Mouse (Mus musculus) limb, embryonic 11.5 days (tissue): ENCODE measurements around the gene Slc11a2. TPM values are rescaled to one million over a fixed set of nuclear protein-coding genes. Genes with fewer than 3 reads are reported as not detected.
"Not testable (repeated sequence)": the region's sequence is repeated elsewhere in the genome, so short reads cannot be mapped to it uniquely, and the experiment has no call there.

Experiments
- ATAC-seq: fragments of 200-750 bp; cut with Nextera tagmentation; 2 replicates; pipeline ENCODE4 v1.8.0; 2017; ENCODE audit warnings: low read depth; ENCODE audit not compliant: insufficient number of reproducible peaks, low FRiP score, low TSS enrichment
- DNase-seq: peaks from one replicate; pipeline ENCODE4 v3.0.0-alpha.2; 2015; ENCODE audit warnings: low spot score
- H3K27ac ChIP-seq: fragments of 300-500 bp; sonication (generic); replicated peaks from 2 replicates; pipeline ENCODE4 v1.5.1; 2014; ENCODE audit warnings: low read depth, mild to moderate bottlenecking, low read length
- H3K27me3 ChIP-seq: fragments of 300-500 bp; sonication (generic); 2 replicates; pipeline ENCODE4 v1.6.1; 2014; ENCODE audit warnings: mild to moderate bottlenecking, low read length, mixed read lengths; ENCODE audit not compliant: control insufficient read depth, insufficient read depth
- H3K36me3 ChIP-seq: fragments of 300-500 bp; sonication (generic); 2 replicates; pipeline ENCODE4 v1.6.1; 2014; ENCODE audit warnings: mild to moderate bottlenecking, low read length, moderate library complexity, mixed read lengths; ENCODE audit not compliant: control insufficient read depth, insufficient read depth
- H3K4me1 ChIP-seq: fragments of 300-500 bp; sonication (generic); 2 replicates; pipeline ENCODE4 v1.6.1; 2014; ENCODE audit warnings: low read length, mixed read lengths; ENCODE audit not compliant: control insufficient read depth, insufficient read depth
- H3K4me2 ChIP-seq: fragments of 300-500 bp; sonication (generic); 2 replicates; pipeline ENCODE4 v1.6.1; 2014; ENCODE audit warnings: low read depth, mild to moderate bottlenecking, moderate library complexity; ENCODE audit not compliant: severe bottlenecking
- H3K4me3 ChIP-seq: fragments of 300-500 bp; sonication (generic); 2 replicates; pipeline ENCODE4 v1.5.1; 2014; ENCODE audit warnings: low read depth, low read length
- H3K9ac ChIP-seq: fragments of 300-500 bp; sonication (generic); 2 replicates; pipeline ENCODE4 v1.6.1; 2014; ENCODE audit warnings: mild to moderate bottlenecking, low read length
- H3K9me3 ChIP-seq: fragments of 300-500 bp; sonication (generic); 2 replicates; pipeline ENCODE4 v1.6.1; 2016; ENCODE audit warnings: low read length; ENCODE audit not compliant: control insufficient read depth
- WGBS: fragments of 180-500 bp; shearing (Covaris S2); extraction: QIAGEN DNeasy Blood & Tissue Kit; methylation state at CpG from one replicate; pipeline ENCODE4 v1.1.7; 2014; 5-methylcytosine and 5-hydroxymethylcytosine counted together
- polyA plus RNA-seq: library from polyadenylated mRNA; unstranded; fragments of >200 nt; fragmentation: Nextera tagmentation; extraction: Ambion mirVana; gene quantifications from 2 replicates; pipeline ENCODE4 v1.2.1, GENCODE M21; 2014

Slc11a2 gene
- polyA plus RNA-seq, 1 experiment from 2014 or later, result 19.5 TPM

DNA sequence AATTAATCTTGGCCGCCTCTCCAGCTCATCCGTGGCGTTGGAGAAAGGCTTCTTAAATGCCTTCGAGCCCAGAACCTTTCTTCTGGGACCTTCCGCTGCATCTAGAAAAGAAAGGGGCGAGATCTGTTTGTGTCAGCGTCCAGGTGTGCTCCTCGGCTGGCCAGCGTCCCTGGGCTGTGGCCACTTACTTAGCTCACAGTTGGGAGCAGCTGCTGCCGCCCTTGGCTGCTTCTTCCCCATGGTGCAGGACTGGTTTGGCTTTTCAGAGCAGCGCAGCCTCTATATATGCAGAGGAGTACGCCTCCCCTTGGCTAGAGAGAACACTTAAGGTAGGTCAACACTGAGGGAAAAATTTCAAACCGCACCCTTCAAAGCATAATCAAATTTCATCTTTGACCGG lies 956 bp downstream of the Slc11a2 start:
- Histone ChIP-seq H3K4me3 (peak overlapping the region; percentile 99), H3K36me3 (no peaks in the 10 kb centered on the region), H3K4me2 (peak overlapping the region; percentile 91), H3K9ac (0 out of 2 replicates have a peak overlapping the region, but pooled peaks have one; percentile 3), H3K27me3 (no peaks in the 10 kb centered on the region), H3K4me1 (peaks cover 22% of the 10 kb centered on the region), H3K27ac (no peak overlapping the region), H3K9me3 (no peaks in the 10 kb centered on the region)
- DNase-seq (peak; percentile 62), ATAC-seq (no peak)
- whole genome bisulfite sequencing, result 3% methylated on average over 14 of the region's 14 CpGs

DNA sequence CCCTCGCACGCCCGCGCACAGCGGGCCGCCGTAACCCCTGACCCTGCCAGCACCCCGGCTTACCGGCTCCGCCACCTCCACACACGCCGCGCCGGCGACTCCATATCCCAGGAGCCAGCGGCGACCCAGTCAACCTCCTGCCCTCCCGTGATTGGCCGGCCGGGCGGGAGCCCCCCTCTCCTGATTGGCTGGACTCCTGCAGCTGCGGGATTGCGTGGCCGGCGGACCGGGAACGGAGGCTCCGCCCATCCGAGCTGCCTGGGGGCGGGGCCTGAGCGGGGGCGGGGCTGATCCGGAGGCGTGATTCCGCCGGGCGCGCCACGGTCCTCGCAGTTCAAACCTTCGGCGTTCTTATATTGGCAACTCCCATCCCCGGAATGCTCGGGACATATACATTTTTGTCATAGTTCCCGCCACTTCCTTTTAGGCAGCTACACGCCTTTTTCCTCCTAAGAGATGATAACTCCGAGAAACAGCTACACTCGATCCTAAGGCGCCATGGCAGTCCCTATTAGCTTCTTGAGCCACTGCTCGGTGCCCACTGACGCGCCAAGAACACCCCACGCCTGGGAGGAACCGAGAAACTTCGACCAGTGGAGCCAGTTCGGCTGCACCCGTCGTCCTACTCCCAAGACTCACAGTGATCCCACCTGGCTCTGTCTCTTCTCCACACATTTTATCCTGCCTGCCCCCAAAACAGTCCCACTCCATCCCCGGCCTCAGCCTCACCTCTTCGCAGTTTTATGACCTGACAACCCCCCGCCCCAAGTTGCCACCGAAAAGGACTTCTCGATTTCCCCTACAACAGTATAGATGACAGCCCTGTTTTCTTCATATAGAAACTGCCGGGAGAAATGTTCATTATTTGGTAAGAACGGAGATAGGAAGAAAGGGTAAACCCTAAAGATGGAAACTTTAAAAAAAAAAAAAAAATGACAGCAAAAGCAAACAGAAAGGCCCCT lies 1.7 kb downstream of the Slc11a2 start:
- peaks cover 22% of the 10 kb centered on the region for H3K4me1 ChIP-seq
- peak overlapping the region; percentile 90 for H3K9ac ChIP-seq
- no peaks in the 10 kb centered on the region for H3K9me3 ChIP-seq
- WGBS, result under 1% methylated on average over 63 of the region's 65 CpGs
- peak; percentile 96 for ATAC-seq
- peak overlapping the region; percentile 91 for H3K4me2 ChIP-seq
- DNase-seq, result peak; percentile 97
- H3K4me3 ChIP-seq, result peak overlapping the region; percentile 99
- H3K27me3 ChIP-seq, result no peaks in the 10 kb centered on the region
- H3K36me3 ChIP-seq, result no peaks in the 10 kb centered on the region
- no peak overlapping the region for H3K27ac ChIP-seq

DNA sequence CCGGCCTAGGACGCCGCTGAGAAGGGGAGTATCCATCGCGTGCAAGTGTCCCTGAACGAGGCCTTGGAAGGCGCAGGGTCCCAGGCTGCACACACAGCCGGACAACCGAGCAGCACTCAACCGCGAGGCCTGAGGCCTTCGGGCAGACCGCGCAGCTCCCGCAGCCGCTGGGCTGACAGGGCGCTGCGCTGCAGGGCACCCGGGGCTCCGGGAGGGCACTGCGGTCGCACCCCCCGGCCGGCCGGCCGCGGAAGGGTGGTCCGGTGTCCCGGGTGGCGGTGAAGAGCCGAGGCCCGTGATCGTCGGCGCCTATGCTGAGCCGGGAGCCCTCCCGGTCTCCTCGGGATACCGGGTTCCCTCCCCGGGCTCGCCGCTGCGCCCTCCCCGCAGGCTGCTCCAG lies 2.4 kb downstream of the Slc11a2 start:
- no peaks in the 10 kb centered on the region for H3K27me3 ChIP-seq
- H3K9me3 ChIP-seq, result no peaks in the 10 kb centered on the region
- no peak overlapping the region for H3K27ac ChIP-seq
- H3K4me1 ChIP-seq, result peaks cover 22% of the 10 kb centered on the region
- peak overlapping the region; percentile 91 for H3K4me2 ChIP-seq
- ATAC-seq (peak; percentile 38; the same call in 1 of the 2 replicates), DNase-seq (peak; percentile 49)
- H3K9ac ChIP-seq, result peak overlapping the region; percentile 90
- under 1% methylated on average over 44 of the region's 44 CpGs for WGBS
- no peaks in the 10 kb centered on the region for H3K36me3 ChIP-seq
- H3K4me3 ChIP-seq, result peak overlapping the region; percentile 99

DNA sequence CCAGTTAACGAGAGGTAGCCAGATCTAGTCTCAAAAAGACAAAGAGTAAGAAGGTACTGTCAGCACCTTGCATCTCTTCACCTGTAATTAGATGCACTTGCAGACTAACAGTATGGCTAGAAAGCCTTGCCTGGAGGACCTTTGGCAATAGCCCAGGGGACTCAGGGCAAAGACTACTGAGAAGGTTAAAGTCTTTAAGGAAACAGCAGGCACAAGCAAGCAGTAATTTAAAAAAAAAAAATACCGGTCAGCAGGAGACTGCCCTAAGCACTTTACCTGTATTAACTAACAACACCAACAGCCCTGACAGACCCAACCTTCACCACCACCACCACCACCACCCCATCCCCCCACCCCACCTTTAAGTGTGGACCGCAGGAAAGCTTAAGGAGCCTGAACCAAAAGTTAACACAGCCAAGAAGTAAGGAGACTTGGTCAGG lies 3.1 kb downstream of the Slc11a2 start, which contains the start of gene Gm5475:
Gene Gm5475, plus strand, starts transcription at position 390 of the 440 bp plus-strand sequence.
- Histone ChIP-seq H3K4me3 (peak within 1 kb of the TSS; percentile 99), H3K4me1 (peaks cover 22% of the 10 kb centered on the region)
- not testable (repeated sequence) for DNase-seq

DNA sequence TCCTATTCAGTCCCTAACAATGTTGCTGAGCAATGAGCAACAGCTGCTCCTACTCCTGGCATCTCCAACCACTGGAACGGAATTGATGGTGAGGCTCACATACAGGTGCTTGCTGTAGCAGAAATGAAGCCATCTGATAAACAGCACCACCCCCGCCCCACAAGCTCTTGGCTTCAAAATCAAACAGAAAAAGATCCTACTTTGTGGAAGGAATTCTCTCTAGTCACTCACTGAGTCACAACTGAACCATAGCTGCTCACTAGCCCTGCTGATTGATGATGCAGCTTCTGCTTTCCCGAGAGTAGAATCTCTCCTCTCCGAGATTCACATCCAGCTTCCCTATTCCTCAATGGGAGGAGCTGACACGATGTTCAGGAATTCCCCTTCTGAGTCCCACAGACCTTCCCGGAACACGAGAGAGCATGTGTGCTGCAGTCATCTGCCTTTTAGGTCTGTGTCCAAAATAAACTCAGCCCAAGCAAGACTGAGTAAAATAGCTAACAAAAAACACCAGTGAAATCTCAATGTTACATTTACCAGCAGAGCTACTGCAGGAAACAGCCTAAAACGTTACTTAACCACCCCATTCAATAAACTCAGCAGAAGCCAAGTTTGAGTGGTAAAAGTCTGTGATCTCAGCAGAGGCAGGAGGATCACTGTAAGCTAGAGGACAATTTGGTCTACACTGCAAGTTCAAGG lies 3.7 kb downstream of the Slc11a2 start:
- no peak overlapping the region for H3K4me3 ChIP-seq
- no peak for ATAC-seq
- no peak overlapping the region; the same call in 1 of the 2 replicates for H3K9ac ChIP-seq
- peak overlapping the region; percentile 91 for H3K4me2 ChIP-seq
- H3K4me1 ChIP-seq, result peaks cover 22% of the 10 kb centered on the region
- H3K27ac ChIP-seq, result no peak overlapping the region
- 43% methylated on average over 8 of the region's 8 CpGs for WGBS
- no peaks in the 10 kb centered on the region for H3K9me3 ChIP-seq
- H3K27me3 ChIP-seq, result no peaks in the 10 kb centered on the region
- H3K36me3 ChIP-seq, result no peaks in the 10 kb centered on the region
- no peak for DNase-seq

More for the DNA sequence above, 3.1 kb downstream of the Slc11a2 start, which contains the start of gene Gm5475:
- Histone ChIP-seq H3K9ac (peak within 1 kb of the TSS; percentile 90), H3K4me2 (peak within 1 kb of the TSS; percentile 91)
- H3K9me3 ChIP-seq, ATAC-seq, H3K27ac ChIP-seq, H3K36me3 ChIP-seq, H3K27me3 ChIP-seq: not testable (repeated sequence)
- 21% methylated on average over 3 of the region's 3 CpGs for WGBS

DNA sequence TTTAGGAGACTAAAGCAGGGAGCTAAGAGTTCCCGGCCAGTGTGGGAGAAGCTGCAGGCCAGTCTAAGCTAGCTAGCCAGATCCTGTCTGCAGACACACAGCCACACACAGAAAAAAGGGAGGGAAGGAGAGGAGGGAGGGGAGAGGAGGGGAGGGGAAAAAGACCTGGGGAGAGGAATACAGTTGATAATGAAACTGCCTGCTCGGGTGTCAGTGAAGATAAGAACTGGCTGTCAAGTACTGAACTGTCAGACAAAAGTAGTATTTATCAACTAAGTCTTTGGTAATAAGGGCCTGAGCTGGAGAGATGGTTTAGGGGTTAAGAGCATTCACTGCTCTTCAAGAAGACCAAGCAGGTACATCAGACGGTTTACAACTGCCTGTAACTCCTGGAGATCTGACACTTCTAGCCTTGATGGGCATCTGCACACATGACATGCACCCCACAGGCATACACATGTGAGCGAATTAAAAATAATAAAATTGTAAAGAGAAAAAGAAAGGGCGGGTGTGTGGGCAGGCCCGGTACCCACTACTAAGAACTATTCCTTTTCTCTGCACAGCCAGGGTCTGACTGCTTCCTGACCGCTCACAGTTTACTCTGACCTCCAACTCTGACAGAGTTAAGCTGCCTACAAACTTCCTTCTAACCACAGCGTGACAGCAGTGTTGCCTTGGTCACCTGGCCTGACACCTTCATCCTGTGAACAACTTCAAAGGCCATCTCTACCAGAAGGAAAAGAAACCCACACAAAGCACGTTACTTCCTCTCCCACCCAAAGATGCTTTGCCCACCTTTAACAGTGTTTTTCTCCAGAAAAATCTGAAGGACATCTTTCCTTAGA lies 4.7 kb downstream of the Slc11a2 start:
- no peaks in the 10 kb centered on the region for H3K36me3 ChIP-seq
- H3K4me1 ChIP-seq, result peaks cover 22% of the 10 kb centered on the region
- H3K9ac ChIP-seq, result 0 out of 2 replicates have a peak overlapping the region, but pooled peaks have one; percentile 3
- no peak overlapping the region; the same call in 1 of the 2 replicates for H3K27ac ChIP-seq
- no peak for DNase-seq
- 64% methylated on average over 9 of the region's 9 CpGs for WGBS
- H3K4me3 ChIP-seq, result no peak overlapping the region
- no peaks in the 10 kb centered on the region for H3K27me3 ChIP-seq
- H3K4me2 ChIP-seq, result no peak overlapping the region
- ATAC-seq, result no peak
- H3K9me3 ChIP-seq, result no peaks in the 10 kb centered on the region

DNA sequence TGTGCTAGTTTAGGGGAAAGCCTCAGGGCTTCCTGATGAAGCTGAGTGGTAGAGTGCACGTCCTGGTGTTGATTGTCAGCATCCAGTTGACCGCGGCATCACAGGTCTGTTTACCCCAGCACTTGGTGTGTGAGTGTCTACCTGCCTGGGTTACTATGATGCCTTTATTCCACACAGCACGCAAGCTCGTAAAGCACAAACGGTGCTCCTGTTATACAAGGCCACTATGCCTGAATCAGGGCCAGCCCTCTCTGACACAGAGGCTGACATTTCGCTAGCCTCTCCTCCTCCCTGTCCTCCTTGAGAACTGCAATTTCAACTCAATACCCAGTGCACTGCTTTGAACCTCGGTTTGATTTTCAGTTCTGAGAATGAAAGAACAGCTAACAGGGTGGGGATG lies 5.6 kb downstream of the Slc11a2 start:
- Histone ChIP-seq H3K4me2 (no peak overlapping the region), H3K9ac (0 out of 2 replicates have a peak overlapping the region, but pooled peaks have one; percentile 3), H3K4me1 (peaks cover 17% of the 10 kb centered on the region), H3K27me3 (no peaks in the 10 kb centered on the region), H3K27ac (no peak overlapping the region; the same call in 1 of the 2 replicates), H3K4me3 (no peak overlapping the region), H3K9me3 (no peaks in the 10 kb centered on the region), H3K36me3 (no peaks in the 10 kb centered on the region)
- no peak for ATAC-seq
- 60% methylated on average over 8 of the region's 8 CpGs for WGBS
- no peak for DNase-seq
